Mouse (Mus musculus) thymus, postnatal 10 days (tissue): ENCODE data around the gene Vmn2r57.
"Not testable (repeated sequence)": the region's sequence is repeated elsewhere in the genome, so short reads cannot be mapped to it uniquely, and the experiment has no call there.

Experiments used
- DNase-seq, 2 experiments: peaks; one replicate each; pipeline ENCODE4 v3.0.0; 2021; ENCODE audit warnings: low spot score in 2 of 2

Vmn2r57 gene

GRCm38 (mm10) chr7:41448596-41448995 lies at the start of gene Vmn2r57:
Vmn2r57 (minus strand) TSS chr7:41448696.
- DNase-seq = not testable (repeated sequence)

GRCm38 (mm10) chr7:41497871-41498270 lies 49.4 kb upstream of the Vmn2r57 start:
- no peak for DNase-seq

DNA sequence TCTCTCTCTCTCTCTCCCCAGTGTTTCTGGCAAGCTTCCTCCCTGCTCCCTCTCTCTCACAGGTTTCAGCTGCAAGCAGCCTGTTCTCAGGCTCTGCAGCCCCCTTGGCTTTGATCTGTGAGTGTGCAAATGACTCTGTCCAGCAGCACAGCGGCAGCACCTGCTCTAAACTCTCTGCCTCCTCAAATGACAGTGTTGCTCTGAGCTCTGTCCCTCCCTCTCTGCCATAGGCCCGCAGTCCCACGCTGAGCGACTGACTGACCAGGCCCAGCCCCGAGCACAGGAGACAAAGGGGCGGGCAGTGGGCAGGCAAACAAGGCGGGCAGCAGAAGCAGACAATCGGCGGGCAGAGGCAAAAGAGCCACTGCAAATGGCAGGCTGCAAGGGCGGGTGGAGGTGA lies 3.4 kb upstream of the Vmn2r57 start:
- no peak for DNase-seq

DNA sequence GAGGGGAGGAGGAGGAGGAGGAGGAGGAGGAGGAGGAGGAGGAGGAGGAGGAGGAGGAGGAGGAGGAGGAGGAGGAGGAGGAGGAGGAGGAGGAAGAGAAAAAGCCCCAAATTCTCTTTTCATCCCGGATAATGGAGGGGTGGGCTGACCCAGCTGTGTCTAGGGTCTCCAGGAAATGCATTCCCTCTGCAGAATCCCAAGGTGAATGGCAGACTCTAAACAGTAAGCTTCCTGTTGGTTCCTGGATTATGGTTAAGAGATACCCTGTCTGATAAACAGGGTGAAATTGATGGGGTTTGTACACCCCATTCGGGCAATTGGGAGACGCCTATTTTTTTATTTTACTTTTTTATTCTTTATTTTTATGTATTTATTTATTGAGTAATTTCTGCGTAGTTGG lies 54.4 kb downstream of the Vmn2r57 start:
- DNase-seq = no peak

DNA sequence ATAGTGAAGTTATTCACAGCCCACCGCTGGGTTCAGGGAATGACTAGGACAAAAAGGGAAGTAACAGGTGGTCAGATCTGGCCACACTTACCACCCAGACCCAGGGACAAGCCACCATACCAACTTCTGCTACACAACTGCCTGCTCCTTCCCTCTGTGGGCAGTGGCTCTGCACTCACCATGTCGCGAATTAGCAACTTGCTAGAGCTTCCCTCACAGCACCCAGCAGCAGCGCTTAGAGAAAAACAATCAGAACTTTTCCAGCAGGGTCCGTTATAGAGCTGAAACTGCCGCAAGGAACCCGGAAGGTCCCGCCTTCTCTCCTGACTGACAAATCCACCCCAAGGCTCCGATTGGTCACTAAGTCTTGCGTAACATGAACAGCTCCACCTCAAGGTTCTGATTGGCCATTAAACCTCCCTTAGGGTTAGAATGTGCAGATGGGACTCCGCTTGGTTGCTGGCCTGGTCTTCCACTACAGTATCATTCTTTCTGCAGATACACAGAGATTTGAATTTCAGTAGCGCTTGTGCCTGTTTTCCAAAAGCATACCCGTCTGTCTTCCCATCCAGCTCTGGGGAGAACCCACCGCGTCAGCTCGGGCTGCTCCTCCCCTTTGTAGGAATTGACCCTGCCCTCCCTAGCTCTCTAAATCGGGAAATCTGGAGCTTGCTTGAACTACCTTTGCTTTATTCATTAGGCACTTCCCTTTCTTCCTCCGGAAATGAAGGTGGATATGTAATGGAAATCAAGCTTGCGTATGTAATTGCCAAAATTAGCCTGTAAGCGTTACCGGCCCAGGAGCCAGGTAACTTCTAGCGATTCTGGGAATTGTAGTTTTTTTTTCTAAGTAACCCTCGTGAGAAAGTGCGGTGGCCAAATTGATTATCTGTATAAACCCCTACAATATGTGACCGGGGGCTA lies 55.2 kb downstream of the Vmn2r57 start, which contains the start of gene AI987944:
AI987944 (minus strand) TSS at position 332 of the 924 bp plus-strand sequence.
- DNase-seq = peak; percentile 74 to 76
